Mouse (Mus musculus): ENCODE results near the gene Gck. TPM values are rescaled to one million over a fixed set of nuclear protein-coding genes. Genes with fewer than 3 reads are reported as not detected.

The Gck gene
- polyA plus RNA-seq, 1 experiment from 2014 or later: 2.1 TPM

DNA sequence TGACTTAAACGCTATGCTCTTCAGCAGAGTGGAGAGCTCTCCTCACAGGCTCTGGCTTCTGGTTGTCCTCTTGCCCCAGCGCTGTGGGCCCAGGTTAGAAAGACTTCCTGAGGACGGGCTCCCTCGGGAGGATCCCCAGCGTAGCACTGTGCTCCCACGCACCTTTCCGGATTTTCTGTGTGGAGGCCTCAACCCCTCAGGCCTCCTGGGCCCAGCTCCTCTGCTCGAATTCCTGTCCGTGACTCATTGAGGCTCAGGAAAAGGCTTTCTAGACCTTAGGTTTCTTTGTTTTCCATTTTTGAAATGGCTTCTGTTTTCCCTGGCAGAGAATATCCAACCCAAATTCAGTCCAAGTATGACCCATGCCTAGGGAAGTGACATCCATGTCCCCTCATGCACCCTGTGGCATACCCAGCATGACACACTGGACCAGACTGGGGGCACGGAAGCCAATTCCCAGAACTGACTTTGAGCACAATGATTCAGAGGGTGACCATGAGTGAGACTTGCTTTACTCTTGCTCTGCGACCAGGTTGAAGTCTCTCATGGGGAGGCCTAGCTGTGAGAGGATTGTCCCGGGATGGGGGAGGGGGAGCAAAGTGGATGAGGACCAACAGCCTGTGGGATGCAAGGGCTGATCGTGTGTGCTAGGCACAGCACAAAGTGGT is 89.9 kb downstream of the Gck start:
- Histone ChIP-seq H3K27ac (no peak overlapping the region), H3K9me3 (no peaks in the 10 kb centered on the region), H3K4me1 (peaks cover 41% of the 10 kb centered on the region), H3K27me3 (ENCODE audit: insufficient read depth, poor library complexity, severe bottlenecking) (peaks cover 41% of the 10 kb centered on the region), H3K36me3 (peaks cover 15% of the 10 kb centered on the region), H3K4me3 (no peak overlapping the region)
- no peak for DNase-seq (ENCODE audit: low spot score)
- 76% methylated on average over 13 of the region's 13 CpGs for WGBS

DNA sequence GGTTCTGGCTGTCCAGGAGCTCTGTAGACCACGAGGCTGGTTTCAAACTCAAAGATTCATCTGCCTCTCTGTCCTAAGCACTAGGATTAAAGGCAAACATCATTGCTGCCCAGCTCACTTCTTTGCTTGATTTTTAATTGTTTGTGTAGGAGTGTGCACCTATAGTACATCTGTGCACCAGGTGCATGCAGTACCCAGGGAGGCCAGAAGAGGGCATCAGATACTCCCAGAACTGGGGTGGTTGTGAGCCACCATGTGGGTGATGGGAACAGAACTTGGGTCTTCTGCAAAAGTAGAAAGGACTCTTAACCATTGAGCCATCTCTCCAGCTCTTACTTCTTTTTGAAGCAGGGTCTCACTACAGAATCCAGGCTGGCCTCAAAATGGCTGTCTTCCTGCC is 91.2 kb downstream of the Gck start:
- Histone ChIP-seq H3K4me1 (peaks cover 41% of the 10 kb centered on the region), H3K9me3 (no peaks in the 10 kb centered on the region), H3K36me3 (peaks cover 2% of the 10 kb centered on the region; the same call in 1 of the 2 replicates), H3K27ac (no peak overlapping the region), H3K4me3 (no peak overlapping the region), H3K27me3 (ENCODE audit: insufficient read depth, poor library complexity, severe bottlenecking) (peaks cover 36% of the 10 kb centered on the region)
- WGBS: 81% methylated on average over 1 of the region's 1 CpGs
- no peak for DNase-seq (ENCODE audit: low spot score)

DNA sequence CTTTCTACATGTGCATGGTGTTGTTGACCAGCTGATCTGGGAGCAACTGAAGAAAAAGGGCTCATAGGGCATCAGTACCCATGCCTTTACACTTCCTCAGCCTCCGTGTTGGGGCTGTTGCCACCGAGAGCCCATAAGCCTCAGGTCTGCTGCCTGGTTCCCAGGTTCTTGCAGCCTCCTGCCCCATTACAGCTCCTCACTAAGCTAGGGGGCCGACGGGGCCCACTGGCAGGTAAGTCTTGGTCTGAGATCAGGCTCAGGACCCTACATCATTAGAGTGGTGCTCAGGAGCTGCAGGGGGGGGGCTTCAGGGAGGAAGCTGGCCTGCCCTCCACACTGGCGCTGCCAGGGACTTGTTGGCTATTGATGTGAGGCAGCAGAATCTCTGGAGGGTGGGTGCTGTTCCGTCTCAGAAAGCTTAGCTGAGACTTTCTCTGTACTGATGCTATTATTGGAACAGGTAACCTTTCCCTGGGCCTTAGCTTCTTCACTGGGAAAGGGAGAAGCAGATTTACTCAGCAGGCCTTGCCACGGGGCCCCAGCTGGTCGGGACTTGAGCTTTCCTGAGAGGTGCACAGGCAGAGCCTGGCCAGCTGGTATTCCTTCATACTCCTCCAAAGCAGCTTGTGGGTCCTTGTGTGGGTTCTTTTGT is 93.3 kb downstream of the Gck start:
- H3K27me3 ChIP-seq (ENCODE audit: insufficient read depth, poor library complexity, severe bottlenecking): peaks cover 23% of the 10 kb centered on the region
- no peak for DNase-seq (ENCODE audit: low spot score)
- WGBS: 67% methylated on average over 8 of the region's 8 CpGs
- H3K4me1 ChIP-seq: peaks cover 30% of the 10 kb centered on the region
- no peaks in the 10 kb centered on the region for H3K36me3 ChIP-seq
- no peak overlapping the region for H3K4me3 ChIP-seq
- H3K9me3 ChIP-seq: no peaks in the 10 kb centered on the region
- no peak overlapping the region for H3K27ac ChIP-seq

DNA sequence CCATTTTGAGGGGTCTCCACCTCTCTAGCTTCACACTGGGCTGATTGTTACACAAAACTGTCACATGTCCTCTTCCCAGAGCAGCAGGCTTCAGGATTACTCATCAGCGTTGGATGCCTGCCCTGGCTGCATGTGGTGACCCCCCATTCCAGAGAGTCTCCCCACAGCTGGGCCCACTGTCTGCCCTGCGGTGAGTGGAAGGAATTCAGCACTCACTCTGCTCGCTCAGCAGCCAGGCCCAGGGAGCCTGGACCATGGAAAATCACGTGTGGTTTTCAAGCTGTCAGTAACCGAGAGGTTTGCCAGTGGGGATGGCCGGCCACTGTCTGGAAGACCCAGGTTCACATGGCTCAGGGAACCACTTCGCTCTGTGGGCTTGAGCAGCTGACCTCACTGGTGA is 94.0 kb downstream of the Gck start:
- H3K4me1 ChIP-seq: peaks cover 30% of the 10 kb centered on the region
- peaks cover 16% of the 10 kb centered on the region; the same call in 1 of the 2 replicates for H3K27me3 ChIP-seq (ENCODE audit: insufficient read depth, poor library complexity, severe bottlenecking)
- no peak overlapping the region for H3K4me3 ChIP-seq
- H3K36me3 ChIP-seq: no peaks in the 10 kb centered on the region
- WGBS: 34% methylated on average over 7 of the region's 7 CpGs
- H3K9me3 ChIP-seq: no peaks in the 10 kb centered on the region
- H3K27ac ChIP-seq: peak overlapping the region; percentile 33; the same call in 1 of the 2 replicates
- DNase-seq (ENCODE audit: low spot score): no peak

DNA sequence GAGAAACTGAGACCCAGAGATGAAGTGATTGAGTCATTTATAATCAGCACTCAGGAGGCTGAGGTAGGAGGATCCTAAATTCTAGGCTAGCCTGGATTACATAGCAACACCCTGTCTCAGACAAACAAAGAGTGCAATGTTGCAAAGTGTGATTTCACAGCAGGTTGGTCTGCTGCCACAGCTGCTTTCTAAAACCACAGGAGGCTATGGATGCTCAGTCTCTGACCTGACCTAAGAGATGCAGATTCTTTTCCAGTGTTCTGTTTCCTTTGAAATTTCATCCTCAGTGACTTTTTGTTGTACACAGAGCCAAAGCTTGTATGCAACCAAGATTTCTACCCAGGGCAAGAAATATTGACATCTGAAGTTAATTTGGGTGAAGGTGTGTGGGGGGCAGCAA is 94.4 kb downstream of the Gck start:
- Histone ChIP-seq H3K27me3 (ENCODE audit: insufficient read depth, poor library complexity, severe bottlenecking) (peaks cover 12% of the 10 kb centered on the region; the same call in 1 of the 2 replicates), H3K36me3 (no peaks in the 10 kb centered on the region), H3K9me3 (no peaks in the 10 kb centered on the region), H3K4me3 (no peak overlapping the region), H3K27ac (0 out of 2 replicates have a peak overlapping the region, but pooled peaks have one; percentile 33), H3K4me1 (peaks cover 31% of the 10 kb centered on the region)
- no peak for DNase-seq (ENCODE audit: low spot score)

DNA sequence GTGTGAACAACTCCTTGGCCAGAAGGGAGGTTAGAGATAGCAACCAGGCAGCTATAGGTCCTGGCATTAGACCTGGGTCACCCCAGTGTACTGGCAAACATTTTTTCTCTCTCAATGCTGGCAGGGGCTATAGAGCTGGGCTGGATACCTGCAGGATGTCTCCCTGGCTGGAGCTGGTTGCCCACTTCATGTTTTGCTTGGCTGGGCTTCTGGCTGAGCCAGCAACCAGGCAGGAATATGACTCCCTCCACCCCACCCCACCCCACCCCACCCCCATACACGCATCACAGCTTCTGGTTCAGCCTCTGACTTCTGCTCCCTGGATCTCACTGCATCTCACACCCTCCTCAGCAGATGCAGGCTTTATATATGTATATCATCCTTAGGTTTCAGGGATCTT is 97.6 kb downstream of the Gck start:
- Histone ChIP-seq H3K4me1 (peaks cover 46% of the 10 kb centered on the region), H3K4me3 (no peak overlapping the region), H3K27me3 (ENCODE audit: insufficient read depth, poor library complexity, severe bottlenecking) (no peaks in the 10 kb centered on the region), H3K9me3 (no peaks in the 10 kb centered on the region), H3K27ac (peak overlapping the region; percentile 53), H3K36me3 (no peaks in the 10 kb centered on the region)
- 63% methylated on average over 1 of the region's 1 CpGs for WGBS
- DNase-seq (ENCODE audit: low spot score): no peak

DNA sequence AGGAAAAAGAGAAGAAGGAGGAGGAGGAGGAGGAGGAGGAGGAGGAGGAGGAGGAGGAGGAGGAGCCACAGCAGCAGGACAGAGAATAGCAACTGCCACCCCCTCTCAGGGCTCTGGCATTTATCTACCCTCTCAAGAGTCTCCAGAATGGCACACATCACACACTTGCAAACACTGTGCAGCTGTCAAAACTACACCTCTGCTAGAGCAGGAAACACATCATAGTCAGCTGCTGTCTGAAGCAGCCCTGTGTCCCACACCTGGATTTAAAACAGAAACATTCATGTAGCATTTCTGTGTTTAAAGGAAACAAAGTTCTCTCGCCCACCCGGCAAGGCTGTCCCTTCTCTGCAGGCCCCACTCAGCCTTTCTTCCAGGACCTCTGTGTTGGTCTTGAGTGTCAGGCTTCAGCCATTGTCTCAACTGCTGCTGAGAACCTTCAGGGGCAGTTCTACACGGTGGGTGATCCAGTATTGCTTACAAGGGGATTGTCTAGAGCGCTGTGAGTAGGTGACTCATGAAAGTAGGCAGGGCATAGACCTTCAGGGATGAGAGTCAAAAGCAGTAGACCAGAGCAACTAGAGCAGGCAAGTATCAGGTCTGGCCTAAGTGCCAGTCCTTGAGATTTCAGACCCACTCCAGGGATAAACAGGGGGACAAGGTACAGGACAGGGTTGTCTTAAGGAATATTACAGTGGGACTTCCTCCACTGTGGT is 98.7 kb downstream of the Gck start:
- H3K9me3 ChIP-seq: no peaks in the 10 kb centered on the region
- no peak for DNase-seq (ENCODE audit: low spot score)
- no peaks in the 10 kb centered on the region for H3K27me3 ChIP-seq (ENCODE audit: insufficient read depth, poor library complexity, severe bottlenecking)
- peaks cover 40% of the 10 kb centered on the region for H3K4me1 ChIP-seq
- WGBS: 56% methylated on average over 4 of the region's 4 CpGs
- H3K36me3 ChIP-seq: no peaks in the 10 kb centered on the region
- peak overlapping the region; percentile 53 for H3K27ac ChIP-seq
- no peak overlapping the region for H3K4me3 ChIP-seq

Other genes with a start within 250 kb of the Gck start
- 177 and 181 TPM in 2 replicates for gene Mrps24, start 234.4 kb downstream of the Gck start, polyA plus RNA-seq (2016; fragmentation: Nextera tagmentation; extraction: Ambion mirVana)
- gene Urgcp, start 187.7 kb downstream of the Gck start, polyA plus RNA-seq (2016; fragmentation: Nextera tagmentation; extraction: Ambion mirVana): 21.3 and 29.9 TPM in 2 replicates
- 101 and 114 TPM in 2 replicates for gene Dbnl, start 161.6 kb downstream of the Gck start, polyA plus RNA-seq (2016; fragmentation: Nextera tagmentation; extraction: Ambion mirVana)
- 479 and 714 TPM in 2 replicates for gene Pgam2, start 146.3 kb downstream of the Gck start, polyA plus RNA-seq (2016; fragmentation: Nextera tagmentation; extraction: Ambion mirVana)
- gene Polm, start 112.1 kb downstream of the Gck start, polyA plus RNA-seq (2016; fragmentation: Nextera tagmentation; extraction: Ambion mirVana): 8.9 and 11.1 TPM in 2 replicates
- gene Aebp1, start 88.1 kb downstream of the Gck start, polyA plus RNA-seq (2016; fragmentation: Nextera tagmentation; extraction: Ambion mirVana): 22.4 and 25.7 TPM in 2 replicates
- gene Pold2, start 71.8 kb downstream of the Gck start, polyA plus RNA-seq (2016; fragmentation: Nextera tagmentation; extraction: Ambion mirVana): 140 and 162 TPM in 2 replicates
- gene Myl7, start 51.3 kb downstream of the Gck start, polyA plus RNA-seq (2016; fragmentation: Nextera tagmentation; extraction: Ambion mirVana): 6,952 and 8,117 TPM in 2 replicates
- gene Ykt6, start 5.6 kb upstream of the Gck start, polyA plus RNA-seq (2016; fragmentation: Nextera tagmentation; extraction: Ambion mirVana): 48.1 and 56.7 TPM in 2 replicates
- 1.8 and 2.3 TPM in 2 replicates for gene Camk2b, start 116.3 kb upstream of the Gck start, polyA plus RNA-seq (2016; fragmentation: Nextera tagmentation; extraction: Ambion mirVana)
- 0.14 and 0.43 TPM in 2 replicates for gene A730071L15Rik, start 249.9 kb upstream of the Gck start, polyA plus RNA-seq (2016; fragmentation: Nextera tagmentation; extraction: Ambion mirVana)

Data from heart, embryonic 10.5 days (tissue).